Mouse (Mus musculus): Measurements from ENCODE around the gene Pom121. TPM values are rescaled to one million over a fixed set of nuclear protein-coding genes. Genes with fewer than 3 reads are reported as not detected.

Gene Pom121
- 7.1 and 13.9 TPM in 2 replicates for polyA plus RNA-seq (2012; rRNA removed)

DNA sequence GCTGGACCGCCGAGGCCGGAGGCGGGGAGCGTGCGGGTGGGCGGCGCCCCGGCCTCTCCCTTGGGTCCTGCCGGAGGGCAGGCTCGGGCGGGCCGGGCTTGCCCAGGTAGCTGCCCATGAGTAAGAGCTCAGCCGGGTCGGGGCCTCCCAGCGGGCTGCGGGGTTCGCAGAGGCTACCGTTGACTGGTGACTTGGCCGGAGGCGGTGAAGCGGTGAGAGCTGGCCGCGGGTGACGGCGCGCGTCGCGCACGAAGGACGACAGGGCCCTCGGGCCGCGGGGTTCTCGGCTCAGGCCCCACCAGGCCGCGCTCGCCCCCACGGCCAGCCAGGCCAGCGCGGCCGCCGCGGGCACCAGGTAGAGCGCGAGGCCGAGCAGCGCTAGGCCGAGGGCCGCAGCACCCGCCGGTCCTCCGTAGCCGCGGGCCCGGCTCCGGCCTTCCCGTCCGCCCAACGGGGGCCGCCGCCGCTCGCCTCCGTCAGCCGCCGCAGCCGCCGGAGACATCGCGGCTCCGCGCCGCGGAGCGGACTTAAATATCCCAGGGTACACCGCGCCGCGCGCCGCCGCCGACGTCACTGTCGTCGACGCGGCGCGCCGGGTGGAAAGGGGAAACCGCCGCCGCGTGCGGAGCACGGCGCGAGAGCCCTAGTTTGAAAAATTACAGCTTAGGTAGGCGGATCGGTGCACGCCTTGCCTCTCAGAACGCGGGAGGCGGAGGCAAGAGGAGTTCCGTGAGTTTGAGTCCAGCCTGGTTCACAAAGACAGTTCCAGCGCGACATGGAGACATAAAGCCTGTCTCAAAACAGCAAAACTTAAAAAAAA lies at the start of gene Pom121:
TSS of gene Pom121 (minus strand) at position 543 of the 820 bp plus-strand sequence.
- no peak for DNase-seq (ENCODE audit: low read depth)

DNA sequence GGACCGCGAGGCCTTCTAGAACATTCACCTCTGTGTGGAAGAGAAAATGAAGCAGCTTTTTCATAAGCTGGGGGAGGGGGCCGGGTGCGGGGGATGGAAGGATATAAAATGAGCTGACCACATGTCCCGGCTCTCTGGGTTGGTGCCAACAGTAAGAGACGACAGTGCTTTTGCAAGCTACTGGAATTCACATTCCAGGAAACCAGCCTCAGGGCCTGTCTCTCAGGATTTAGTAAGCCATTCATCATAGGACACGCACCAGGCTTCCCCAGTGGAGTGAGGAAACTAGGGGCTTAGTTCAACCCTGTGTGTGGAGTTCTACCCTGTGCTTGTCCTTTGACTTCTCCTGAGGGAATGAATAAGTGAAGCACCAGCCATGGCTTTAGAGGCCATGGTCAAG lies 48.1 kb upstream of the Pom121 start:
- DNase-seq (ENCODE audit: low read depth), result peak; percentile 27

GRCm38 (mm10) chr5:135435039-135435438 lies 40.7 kb upstream of the Pom121 start:
- no peak for DNase-seq (ENCODE audit: low read depth)

- no peak for DNase-seq (ENCODE audit: low read depth)
Measured at GRCm38 (mm10) chr5:135433861-135434260, 39.5 kb upstream of the Pom121 start.

DNA sequence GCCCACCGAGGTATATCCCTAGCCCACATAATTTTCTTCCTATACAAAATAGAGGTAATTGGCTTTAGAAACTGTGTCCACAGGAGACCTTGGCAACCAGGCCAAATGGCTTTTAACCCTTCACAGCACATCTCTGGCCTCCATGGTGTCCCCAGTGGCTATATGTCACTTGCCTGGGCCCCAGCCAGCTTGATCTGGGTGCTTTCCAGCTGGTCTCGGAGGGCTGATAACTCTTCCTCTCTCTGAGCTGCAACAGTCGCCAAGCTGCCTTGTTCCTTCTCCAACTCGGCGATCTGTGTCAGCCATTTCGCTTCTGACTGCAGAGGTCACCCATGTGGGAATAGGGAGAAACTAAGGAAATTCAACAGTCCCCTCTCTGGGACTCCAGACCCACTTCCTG lies 36.8 kb upstream of the Pom121 start:
- DNase-seq (ENCODE audit: low read depth), result no peak

GRCm38 (mm10) chr5:135428786-135429185 lies 34.4 kb upstream of the Pom121 start:
- no peak for DNase-seq (ENCODE audit: low read depth)

GRCm38 (mm10) chr5:135410266-135410665 lies 15.9 kb upstream of the Pom121 start:
- DNase-seq (ENCODE audit: low read depth), result no peak

- no peak for DNase-seq (ENCODE audit: low read depth)
Measured at GRCm38 (mm10) chr5:135408114-135408513, 13.8 kb upstream of the Pom121 start.

DNA sequence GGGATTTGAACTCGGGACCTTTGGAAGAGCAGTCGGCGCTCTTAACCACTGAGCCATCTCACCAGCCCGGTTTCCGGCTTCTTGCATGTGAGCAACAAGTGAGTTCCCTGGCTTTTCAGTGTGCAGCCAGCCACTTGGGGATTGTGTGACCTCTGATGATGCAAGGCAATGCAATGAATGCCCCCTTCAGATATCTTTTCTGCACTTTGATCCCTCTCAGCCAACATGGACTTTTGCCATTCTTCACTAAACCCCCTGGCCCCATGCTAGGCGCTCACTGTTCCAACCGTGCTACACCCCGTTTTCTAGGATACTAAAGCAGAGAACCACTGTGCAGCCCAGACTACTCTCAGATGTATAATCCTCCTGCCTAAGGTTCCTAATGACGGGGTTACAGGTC lies 11.1 kb upstream of the Pom121 start:
- no peak for DNase-seq (ENCODE audit: low read depth)

DNA sequence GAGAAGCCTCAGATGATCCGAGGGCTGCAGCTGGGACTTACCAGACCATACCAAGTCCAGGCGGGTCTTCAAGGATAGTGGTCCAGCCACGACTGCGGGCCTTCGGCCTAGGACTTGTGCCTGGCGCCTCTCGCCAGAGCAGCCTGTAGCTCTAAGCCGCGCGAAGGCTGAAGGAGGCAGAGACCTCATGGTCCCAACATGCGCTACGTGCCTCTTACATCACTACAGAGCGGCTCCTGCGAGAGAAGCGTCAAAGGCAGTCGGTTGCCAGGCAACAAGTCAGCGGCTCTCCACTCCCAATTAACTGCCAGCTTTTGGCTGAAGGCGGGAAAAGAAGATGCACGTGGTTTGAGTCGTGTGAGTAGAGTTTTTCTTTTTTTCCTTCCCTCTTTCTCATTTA lies 10.3 kb upstream of the Pom121 start:
- DNase-seq (ENCODE audit: low read depth), result no peak

DNA sequence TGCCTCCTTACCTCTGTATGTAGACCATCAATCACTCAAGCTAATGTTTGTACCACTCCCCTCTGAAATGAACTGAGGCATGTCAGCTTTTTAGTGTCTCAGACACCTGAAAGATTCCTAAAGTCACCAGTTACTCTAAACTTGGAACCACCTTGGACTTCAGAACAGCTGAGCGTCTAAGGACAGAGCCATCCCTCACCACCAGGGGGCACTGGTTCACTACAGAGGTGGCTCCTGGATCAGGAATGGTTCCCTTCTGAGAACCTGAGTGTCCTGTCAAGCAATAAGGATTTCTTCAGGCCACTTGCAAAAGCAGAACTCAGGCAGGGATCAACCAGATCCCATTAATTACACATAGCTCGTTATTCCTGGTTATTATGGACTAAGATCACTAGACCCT lies 5.9 kb upstream of the Pom121 start:
- DNase-seq (ENCODE audit: low read depth), result no peak

GRCm38 (mm10) chr5:135399382-135399781 lies 5.0 kb upstream of the Pom121 start:
- no peak for DNase-seq (ENCODE audit: low read depth)

DNA sequence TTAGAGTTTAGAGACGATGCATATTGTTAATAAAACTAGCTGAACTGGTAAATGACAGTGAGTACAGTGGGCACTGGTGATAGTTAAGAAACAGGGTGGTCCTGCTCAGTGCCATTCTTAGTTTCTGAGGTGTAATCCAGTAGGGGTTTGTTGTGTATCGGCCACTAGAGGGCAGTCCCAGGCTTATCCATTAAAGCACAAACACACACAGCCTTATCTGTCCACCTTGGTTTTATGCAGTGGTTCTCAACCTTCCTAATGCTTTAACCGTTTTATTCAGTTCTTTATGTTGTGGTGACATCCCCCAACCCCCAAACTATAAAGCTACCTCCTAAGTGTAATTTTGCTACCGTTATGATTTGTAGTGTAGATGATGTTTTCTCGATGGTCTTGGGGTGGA lies 1.5 kb upstream of the Pom121 start:
- no peak for DNase-seq (ENCODE audit: low read depth)

DNA sequence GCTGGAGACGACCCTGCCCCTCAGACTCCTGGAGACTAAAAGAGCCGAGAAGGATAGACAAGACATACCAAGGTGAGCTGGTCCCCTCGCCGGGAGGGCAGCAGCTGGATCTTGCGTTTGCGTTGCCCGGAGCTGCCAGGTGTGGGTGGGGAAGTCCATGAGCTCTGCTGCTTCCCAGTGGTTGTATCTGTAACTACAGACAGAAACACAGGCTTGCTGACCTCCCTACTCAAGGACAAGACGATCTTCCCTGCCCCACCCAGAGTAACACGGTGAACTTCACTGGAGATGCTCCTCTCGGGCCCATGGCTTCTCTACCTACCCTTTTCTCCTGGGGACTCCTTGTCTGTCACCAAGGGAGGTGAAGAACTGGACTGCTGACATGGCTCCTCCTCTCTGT lies 10.6 kb downstream of the Pom121 start:
- DNase-seq (ENCODE audit: low read depth), result no peak

DNA sequence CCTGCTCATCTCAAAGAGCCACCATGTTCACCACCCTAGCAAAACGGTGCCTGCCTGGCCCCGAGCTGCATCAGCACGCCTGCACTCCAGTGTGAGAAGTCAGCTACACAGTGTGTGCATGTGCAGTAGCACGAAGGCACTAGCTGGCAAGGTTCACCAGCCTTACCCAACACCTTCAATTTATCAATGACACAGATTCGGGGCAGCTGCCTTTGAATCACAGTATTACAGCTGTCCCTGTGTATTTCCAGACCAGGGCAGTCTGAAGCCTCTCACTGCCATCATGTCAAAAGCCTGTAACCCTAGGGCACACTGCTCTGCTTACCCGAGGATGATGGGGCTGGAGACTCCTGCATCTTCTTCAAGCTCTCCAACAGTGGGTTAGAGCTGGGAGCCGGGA lies 11.6 kb downstream of the Pom121 start:
- no peak for DNase-seq (ENCODE audit: low read depth)

DNA sequence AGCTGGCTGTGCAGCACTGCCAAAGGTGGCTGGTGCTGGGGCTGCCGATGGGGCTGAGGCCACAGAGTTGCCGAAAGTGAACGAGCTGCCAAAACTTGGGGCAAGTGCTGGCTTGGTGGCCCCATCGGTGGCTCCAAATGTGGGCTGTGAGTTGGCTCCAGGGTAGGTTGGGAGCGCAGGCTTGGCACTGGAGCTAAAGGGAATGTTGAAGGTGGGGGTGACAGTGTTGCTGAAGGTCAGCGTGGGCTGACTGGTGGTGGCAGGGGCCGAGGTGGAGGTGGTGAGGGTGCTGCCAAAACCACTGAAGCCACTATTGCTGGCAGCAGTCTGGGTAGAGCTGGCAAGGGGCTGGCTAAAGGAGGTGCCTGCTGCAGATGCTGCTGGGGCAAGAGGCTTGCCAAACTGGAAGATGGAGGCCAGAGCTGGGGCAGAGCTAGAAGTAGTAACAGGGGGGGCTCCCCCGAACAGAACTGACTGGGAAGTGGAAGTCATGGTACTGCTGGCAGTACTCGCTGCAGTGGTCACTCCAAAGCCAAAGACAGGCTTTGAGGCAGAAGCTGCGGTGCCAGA lies 12.9 kb downstream of the Pom121 start:
- peak; percentile 73 for DNase-seq (ENCODE audit: low read depth)

GRCm38 (mm10) chr5:135380681-135381080 lies 13.7 kb downstream of the Pom121 start:
- peak; percentile 82 for DNase-seq (ENCODE audit: low read depth)

GRCm38 (mm10) chr5:135376341-135376740 lies 18.0 kb downstream of the Pom121 start:
- no peak for DNase-seq (ENCODE audit: low read depth)

GRCm38 (mm10) chr5:135375167-135375566 lies 19.2 kb downstream of the Pom121 start:
- DNase-seq (ENCODE audit: low read depth), result no peak

GRCm38 (mm10) chr5:135373601-135374000 lies 20.7 kb downstream of the Pom121 start:
- no peak for DNase-seq (ENCODE audit: low read depth)

DNA sequence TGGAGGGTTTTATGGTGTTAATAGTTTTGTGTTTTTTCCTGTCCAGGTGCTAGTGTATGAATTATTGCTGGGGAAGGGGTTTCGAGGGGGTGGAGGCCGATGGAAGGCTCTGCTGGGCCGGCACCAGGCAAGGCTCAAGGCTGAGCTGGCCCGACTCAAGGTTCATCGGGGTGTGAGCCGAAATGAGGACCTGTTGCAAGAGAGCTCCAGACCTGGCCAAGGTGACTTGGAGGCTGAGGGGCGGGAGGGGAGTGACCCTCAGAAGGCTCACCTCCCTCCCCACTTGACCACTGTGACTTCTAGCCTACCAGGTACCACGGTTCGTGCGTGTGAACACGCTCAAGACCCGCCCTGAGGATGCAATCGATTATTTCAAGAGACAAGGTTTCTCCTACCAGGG lies 23.2 kb downstream of the Pom121 start:
- no peak for DNase-seq (ENCODE audit: low read depth)

DNA sequence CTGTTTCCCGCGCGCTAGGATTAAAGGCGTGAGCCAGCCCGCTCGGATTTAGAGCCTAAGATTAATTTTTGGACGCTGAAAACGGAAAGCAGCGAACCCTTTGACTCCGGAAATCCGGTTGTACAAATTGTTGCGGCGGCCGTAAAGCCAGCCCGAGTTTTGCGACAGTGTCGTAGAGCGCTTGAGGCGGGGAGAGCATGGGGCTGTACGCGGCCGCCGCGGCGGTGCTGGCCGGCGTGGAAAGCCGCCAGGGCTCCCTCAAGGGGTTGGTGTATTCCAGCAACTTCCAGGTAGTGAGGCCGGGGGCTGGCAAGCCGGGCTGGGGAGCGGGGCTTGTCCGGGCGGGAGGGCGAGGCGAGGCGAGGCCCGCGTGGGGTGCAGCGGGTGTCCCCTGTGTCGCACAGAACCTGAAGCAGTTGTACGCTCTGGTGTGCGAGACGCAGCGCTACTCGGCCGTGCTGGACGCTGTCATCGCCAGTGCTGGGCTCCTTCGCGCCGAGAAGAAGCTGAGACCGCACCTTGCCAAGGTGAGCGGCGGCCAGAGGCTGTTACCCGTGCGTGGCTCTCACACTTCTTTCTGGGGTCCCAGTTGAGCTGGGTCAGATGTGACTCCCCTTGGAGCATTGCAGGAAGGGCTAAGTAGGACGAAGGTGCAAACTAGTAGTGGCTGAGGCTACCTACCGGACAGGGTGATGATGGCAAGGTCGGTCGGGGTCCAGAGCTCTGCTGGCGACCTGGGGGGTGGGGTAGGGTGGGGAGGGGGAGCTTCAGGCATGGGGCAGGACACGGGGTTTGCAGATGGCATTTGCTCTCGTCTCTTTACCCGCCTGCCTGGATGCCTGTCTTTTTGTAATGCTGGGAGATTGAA lies 24.3 kb downstream of the Pom121 start, which contains the start of gene Nsun5:
TSS of gene Nsun5 (plus strand) at position 167 of the 868 bp plus-strand sequence.
- DNase-seq (ENCODE audit: low read depth), result no peak
